Mouse (Mus musculus) brain, adult 2 months (tissue): ENCODE measurements around the gene Ifitm3.

Experiments used
- DNase-seq: peaks from one replicate; pipeline ENCODE4 v3.0.0; 2011; ENCODE audit warnings: low read depth, low spot score

Ifitm3 gene

GRCm38 (mm10) chr7:140962733-140963132, 47.8 kb downstream of the Ifitm3 start:
- DNase-seq = no peak

GRCm38 (mm10) chr7:140961416-140961815, 49.2 kb downstream of the Ifitm3 start:
- DNase-seq = no peak

GRCm38 (mm10) chr7:140960026-140960425, 50.5 kb downstream of the Ifitm3 start:
- no peak for DNase-seq
